Mouse (Mus musculus): ENCODE measurements at regions not wholly inside any gene's neighbourhood (a gene's known extent, or its start where the extent isn't known, plus 50 kb on each side); places are given as distances from the start of the nearest gene placed in this dataset.
"Not testable (repeated sequence)": the region's sequence is repeated elsewhere in the genome, so short reads cannot be mapped to it uniquely, and the experiment has no call there.

DNA sequence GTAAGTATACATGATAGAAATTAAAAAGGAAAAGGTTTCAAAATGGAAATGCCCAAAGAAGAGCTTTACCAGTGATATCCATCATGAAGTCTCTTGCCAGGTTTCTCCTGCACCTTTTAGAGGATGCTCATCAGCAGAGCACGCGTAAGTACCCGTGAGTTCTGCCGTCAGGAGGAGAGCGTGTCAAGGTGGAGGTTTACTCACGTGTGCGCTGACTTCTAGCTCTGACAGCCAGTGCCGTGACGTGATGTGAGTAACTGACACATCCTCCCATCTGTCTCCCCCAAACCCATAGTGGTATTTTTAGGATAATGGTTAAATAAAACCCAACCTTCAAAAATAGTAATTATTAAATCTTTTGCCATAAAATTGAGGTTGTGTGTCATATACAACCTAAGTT is 55.3 kb downstream of the Adra2a start:
- no peak for DNase-seq

DNA sequence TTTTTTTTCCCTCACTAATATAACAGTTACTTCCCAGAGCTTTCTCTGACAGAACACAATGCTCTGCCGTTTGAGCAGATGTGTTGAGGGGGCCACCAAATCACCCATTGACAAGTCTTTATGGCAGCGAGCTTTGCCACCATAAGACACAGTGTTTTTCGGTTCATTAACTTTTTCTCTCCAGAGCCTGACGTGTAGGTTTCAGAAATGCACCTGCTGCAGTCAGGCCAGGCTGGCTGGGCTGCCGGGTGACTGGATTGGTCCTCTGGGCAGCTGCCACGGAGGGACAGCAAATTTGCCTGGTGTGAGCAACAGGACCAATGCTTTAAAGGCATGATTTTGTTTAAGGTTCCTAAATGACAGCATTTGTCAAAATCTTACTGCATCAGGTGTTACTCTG is 55.8 kb downstream of the Adra2a start:
- DNase-seq: no peak

DNA sequence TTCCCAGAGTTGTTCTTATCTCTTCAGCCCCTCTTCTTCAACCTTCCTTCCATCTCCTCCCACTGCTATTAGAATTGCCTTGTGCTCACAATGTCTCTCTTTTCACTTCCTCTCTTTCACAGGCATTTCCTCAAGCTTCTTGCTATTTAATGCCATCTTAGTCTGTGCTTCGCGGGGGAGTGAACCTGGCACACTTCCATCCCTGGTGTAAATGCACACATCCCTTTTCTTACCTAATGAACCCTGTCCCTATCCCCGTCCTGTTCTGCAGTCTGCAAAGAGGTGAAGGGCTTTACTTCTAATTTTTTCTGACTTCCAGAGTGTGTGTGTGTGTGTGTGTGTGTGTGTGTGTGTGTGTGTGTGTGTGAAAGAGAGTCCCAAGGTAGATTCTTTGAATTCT is 62.6 kb downstream of the Adra2a start:
- no peak for DNase-seq

DNA sequence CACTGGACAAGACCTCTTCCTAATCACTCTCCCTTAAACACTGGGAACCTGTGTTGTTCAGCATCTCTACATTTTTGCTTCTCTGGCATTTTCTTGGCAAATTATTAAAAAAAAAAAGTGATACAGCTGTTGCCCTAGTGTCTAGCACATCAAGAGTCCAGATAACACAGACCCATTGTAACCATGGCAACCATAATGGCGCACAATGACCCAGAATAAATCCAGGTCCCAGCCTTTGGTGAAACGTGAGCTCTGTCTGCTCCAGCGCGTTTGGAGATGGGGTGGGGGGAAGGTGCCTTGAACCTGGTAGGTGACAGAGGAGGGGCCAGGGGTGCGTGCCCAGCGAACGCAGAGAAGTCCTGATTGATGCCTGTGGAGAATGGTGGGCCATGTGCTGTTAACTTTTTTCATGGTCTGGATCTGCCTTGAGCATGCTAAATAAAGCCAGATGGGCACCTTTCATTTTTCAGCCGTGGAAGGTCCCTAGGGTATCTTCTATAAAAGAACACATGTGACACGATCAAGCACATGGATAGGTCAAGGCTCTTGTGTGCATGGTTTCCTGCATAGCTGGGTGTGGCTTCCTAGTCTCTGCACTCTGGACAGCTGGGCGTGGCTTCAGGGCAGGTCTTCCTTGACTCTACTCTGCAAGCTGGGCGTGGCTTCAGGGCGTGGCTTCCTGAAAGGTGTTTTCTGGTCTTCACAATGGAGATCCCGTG is 63.3 kb downstream of the Adra2a start:
- no peak for DNase-seq

DNA sequence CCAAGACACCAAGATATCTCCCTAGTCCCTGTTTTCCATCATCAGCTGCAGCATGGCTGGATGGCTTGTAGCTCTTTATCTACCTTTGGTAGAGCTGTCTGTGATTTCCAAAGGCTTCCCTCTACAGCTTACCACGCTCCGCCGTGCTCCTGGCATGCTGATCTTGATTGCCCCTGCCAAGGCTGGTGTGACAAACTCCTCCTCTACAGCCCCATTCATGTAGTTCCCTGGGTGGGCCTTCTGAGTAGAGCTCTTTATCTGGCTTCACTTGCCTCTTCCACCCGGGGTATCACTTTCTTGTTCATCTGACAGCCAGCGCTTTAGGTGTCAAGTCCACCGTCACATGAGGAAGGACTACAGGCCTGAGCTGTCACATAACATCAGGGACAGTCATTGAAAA is 66.1 kb downstream of the Adra2a start:
- DNase-seq: no peak

DNA sequence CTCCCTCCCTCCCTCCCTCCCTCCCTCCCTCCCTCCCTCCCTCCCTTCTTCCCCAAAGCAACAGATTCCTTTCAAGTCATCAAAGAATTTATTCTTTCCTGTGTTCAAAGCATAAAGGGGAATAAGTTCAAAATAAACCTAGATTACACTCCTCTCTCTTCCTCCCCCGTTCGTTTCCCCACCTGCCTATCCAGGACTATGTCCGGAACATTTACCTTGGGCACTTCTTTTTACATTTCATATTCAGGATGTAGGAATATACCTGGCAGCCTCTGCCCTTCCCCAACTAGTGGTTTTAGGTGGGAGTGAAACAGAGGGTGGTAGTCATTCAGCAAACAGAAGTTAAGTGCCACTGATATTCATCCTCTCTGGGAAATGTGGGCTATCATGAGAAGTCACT is 68.7 kb downstream of the Adra2a start:
- DNase-seq: no peak

DNA sequence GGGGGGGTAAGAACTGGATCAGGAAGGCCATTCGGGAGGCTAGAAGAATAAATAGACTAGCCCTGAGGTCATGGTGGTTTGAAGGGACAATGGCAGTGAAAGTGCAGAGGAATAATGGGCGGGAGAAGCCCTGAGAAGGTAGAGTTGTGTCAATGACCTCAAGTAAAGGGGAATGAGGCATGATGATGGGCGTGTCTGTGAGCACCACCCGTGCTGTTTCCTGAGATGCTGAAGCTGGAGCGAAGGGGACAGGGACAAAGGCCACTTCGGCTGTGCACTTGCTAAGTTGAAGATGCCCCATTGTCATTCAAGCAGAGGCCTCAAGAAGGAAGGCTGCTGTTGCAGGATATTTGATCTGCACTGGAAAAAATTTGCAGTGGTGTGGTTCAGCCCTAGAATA is 69.5 kb downstream of the Adra2a start:
- no peak for DNase-seq

DNA sequence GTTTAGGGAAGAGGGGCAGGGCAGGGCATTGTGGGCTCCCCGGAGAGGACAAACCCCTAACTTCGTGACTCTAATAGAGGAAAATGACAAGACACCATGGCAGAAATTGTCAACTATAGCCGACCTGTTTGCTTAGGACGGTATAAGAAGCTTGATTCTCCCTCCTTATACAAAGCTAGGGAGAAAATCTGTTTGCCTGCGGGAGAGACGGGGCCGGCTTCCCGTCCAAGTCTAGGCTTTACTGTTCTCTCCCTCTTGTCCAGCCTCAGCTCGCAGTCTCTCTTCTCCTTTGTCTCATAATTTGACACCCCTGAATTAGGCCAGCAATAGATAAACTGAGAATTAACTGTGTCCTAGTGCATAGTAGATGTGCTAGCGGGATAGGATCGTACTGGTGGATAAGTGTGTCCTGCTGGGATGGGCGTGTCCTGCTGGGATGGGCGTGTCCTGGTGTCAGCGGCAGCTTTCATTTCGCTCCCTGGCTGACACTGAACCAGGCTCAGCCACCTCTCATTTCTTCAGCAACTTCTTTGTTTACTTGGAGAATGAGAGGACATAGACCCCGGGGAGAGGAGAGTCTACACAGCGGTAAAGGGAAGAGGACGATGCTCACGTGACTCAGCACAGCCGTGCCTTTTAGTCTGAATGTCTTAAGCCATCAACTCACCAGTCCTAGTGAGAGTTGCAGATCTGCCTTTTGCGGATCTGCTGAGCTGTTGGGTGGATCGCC is 70.8 kb downstream of the Adra2a start:
- DNase-seq: peak; percentile 67

DNA sequence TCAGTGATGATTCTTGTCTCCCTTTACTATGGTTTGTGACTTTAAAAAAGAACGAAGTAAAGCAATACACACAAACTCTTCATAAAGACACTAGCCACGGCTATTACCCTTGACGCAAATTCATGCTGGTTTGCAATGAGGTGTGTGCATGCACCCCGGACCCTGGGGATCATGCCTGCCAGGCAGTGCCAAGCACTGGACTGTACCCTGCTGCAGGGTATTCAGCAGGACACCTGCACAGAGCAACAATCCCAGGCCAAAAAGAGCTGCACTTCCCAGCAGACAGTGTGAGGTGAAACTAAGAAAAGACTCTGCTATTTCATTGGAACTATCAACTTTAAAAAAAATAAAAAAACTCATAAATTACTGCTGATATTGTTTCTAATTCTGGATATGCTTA is 71.4 kb downstream of the Adra2a start:
- no peak for DNase-seq

DNA sequence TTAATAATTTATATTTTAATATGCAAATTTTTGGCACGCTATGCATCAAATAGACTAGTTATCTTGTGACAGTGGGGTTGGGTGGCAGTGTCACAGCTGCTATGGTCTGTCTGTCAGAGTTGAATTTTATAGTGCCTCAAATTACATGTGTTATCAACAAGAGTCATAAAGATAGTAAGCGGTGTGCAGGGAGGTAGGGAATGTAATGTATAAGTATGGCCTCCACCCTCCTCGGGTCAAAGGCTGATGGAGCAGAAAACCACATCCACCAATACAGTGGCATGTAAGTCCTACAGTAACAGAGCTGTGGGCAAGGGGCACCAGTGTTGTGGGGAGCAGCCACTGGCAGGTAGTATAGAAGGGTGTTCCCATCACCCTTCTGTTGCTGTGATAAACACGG is 72.9 kb downstream of the Adra2a start:
- no peak for DNase-seq

DNA sequence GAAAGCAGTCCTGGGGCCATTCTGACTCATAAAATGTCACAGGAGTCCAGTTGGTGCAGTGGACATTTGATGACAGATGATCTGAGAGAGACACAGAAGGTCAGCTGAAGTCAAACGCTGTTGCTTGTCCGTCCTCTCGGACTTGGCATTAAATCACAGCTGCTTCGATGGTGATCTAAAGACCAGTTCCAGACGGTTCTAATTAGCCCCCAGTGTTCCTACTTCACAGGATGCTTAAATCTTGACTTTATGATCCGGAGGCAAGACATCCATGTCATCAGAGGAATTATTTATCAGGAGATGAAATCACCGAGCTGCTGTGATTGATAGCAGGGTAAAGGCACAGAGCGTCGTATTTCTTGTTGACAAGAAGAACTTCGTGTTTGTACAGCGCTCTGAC is 73.7 kb downstream of the Adra2a start:
- no peak for DNase-seq

DNA sequence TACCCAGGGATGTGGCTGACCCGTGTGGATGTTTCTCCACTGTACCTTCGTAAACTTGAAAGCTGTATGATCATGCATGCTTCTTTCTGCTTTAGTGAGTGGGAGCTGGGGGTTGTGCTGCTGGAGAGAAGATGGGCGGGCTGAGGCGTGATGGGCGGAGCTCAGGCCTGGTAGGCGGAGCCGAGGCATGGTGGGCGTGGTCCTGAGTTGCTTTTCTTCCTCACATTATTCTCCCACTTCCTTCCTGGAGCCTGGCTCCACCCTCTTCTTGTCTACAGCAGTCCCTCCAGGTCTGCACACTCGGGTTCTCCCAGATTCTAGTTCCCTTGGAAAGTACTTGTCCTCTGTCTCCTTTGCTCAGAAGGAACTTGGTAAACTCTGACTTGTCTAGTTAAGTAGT is 79.6 kb downstream of the Adra2a start:
- DNase-seq: no peak

DNA sequence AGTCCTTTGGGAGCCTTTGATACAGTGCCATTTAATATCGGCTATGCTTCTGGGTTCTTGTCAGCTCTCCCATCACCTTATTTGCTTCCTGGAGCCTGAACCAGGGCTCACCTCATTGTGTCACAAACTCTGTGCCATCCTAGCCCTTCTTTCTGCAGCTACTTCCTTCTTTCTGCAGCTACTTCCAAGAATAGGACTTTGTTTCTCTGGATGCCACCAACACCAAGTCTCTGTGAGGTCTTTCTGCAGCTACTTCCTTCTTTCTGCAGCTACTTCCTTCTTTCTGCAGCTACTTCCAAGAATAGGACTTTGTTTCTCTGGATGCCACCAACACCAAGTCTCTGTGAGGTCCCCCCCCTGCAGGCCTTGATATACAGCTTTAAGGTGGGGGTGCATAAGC is 107.8 kb downstream of the Adra2a start:
- DNase-seq: not testable (repeated sequence)

DNA sequence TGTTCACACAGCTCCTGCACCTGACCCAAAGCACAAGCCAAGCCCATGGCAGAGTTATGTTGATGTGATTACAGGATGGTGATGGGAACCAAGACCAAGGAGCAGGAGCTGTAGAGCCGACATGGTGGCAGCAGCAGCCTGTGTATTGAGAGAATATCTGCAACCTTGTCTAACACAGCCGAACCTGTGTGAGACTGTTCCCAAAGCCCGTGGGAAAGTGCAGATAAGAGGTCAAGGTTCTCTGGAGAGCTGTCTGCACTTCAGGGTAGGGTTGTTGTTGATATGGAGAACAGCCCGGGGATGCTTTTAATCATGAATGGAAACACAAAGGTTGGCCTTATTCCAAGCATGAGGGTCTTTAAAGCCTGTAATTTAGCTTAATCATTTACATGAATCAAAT is 110.4 kb downstream of the Adra2a start:
- DNase-seq: no peak

DNA sequence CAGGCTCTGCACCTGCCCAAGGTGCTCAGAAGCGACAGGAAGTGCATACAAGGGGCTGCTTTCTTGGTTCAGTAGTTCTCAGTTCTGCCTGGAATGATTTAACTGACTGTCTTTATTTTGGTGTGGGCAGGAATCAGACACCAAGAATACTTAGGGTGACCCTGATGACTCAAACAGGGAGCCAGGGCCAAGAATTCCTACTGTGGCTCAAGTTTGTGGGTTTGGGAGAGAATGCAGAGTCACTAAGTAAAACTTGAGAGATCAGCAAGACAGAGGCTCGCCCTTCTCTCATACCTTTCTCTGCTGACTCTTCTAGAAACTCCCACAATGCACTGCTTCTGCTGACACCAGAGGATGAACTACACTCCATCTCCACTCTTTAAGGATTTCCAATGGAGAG is 126.4 kb downstream of the Adra2a start:
- no peak for DNase-seq

DNA sequence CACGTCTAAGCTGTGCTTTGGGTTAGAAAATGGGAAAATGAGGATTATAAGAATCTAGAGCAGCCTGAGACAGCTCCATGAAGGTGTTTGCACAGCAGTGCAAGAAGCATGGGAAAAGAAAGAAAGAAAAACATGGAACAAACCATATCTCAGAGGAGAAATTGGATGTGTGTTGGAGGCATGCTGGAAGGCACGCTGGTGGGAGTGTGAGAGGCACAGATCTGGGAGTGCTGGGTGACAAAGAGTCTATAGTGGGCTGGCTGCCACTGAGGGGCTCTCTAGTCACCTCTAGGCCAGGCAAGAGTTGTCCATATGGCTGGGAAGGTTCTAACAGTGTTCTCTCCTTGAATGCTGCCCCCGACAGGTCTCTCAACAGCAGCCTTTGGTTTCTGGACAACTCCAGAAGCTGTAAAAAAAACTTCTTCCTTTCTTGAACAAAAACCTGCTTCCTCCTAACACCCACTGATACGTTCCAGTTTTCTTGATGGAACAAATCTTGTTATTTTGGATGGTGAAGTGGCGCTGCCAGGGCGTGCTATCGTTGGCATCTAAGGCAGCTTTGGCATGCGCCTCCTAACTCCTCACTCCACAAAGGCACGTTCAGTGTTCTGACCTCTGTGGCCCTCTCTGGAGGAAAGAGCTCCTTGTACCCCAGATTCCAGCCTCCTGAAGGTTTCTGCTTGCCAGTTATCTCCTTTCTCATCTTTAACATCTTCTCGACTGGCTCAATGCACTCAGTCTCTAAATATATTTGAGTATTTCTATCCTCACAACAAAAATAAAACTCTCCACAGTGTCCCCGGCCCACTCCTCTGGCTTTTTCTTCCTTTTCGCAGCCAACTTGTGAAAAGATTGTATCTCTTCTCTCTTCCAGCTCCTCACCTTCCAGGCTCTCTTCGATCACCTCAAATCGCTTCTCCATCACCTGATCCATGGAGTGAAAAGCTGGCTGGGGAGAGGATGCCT is 130.4 kb downstream of the Adra2a start:
- DNase-seq: no peak

DNA sequence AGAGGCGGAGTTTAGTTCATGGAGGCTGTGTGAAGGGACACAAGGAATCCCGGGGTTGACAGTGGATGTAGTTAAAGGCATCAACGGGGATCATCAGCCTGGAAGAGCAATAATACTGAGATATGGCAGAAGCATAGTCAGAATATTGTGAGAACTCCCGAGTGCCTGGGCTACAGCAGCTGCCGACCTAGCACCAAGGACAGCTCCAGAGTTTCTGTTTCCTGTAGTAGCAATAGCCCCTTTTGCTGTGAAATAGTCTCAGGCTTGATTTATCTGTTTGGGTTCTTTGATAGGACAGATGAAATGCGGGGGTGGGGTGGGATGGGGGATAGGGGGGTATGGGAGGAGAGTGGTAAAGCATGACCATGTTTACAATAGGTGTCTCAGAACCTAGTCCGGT is 131.8 kb downstream of the Adra2a start:
- DNase-seq: peak; percentile 62

DNA sequence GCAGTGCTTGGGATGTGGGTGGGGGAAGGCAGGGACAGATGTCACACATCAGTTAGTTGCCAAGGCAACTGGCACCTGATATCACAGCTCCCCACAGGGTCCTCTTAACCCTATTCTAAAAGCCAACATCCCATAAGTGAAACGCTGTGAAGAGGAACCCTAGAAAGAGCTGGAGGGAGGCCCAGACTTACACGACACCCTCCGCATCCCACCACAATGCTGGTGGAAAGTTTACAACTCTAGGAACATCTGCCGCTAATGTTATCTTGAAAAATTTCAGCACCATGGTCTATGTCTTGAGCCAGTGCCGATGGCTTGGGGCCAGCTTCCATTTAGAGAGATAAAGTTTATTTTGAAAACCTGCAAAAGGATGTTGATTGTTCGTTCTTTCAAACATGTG is 133.5 kb downstream of the Adra2a start:
- no peak for DNase-seq

DNA sequence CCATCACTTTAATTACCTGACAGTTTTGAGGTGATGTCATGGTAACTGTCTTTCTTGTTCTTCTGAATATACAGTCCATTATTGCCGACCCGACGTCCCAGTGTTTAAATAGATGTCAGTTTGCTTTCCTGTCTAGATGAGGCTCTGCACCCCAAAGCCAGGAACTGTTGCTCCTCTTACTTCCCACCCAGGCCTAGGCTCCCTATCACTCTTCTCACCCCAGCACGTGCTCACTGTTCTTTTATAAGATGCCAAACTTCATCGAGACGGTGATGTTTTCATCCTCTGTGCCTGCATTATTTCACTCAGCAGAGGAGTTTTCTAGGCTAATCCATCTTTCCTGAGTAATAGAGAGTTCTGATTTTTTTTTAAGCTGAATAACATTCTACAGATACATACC is 156.5 kb downstream of the Adra2a start:
- DNase-seq: no peak

DNA sequence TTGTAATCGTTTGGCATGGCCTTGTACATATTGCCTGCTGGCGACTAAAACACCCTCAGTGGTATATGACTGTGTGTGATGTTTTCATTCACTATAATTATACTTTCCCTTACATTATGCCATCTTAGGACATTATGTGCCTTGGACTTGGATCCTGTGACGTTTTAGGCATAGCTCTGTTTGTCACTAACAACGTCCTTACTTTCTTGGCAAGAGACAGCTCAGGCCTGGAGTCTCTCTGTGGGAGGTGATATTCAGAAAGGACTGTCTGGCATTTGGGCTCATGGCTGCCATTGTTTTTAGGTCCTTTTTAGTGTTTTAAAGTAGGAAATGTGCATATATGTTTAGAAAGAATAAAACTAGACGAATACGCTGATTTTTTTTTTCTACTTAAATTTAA is 158.5 kb downstream of the Adra2a start:
- no peak for DNase-seq

DNA sequence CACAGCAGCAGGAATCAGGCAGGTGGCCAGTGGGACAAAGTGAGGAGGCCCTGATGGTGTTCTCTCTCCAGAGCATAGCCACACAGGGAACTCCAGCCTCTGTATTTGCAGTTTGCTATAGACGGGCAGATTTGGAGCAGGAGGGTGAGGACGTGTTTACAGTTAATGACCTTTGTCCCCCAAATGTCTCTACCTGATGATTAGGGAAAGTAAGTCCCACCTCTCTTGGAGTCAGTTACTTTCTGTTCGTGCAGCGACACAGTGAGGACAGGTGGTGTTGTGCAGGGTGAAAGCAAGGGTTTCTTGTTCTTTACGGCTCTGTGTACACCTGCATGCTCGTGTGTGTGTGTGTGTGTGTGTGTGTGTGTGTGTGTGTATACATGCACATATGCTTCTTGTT is 162.9 kb downstream of the Adra2a start:
- DNase-seq: no peak

DNA sequence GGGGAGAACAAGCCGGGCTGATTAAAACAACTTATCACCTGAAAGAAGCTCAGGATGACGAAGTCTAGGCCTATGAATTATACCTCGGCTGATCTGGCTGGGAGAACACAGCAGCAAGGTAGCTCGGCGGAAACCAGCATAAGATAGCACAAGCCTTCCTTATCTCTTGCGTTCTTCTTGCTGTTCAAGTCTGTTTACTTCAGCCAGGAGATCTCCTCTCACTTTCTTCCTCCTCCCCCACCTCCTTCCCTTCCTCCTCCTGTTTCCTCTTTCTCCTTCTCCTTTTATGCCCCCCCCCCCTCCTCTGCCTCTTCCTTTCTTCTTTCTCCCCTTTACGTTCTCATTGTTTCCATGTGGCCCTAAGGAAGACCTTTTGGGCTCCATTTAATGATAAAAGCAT is 168.2 kb downstream of the Adra2a start:
- DNase-seq: no peak

DNA sequence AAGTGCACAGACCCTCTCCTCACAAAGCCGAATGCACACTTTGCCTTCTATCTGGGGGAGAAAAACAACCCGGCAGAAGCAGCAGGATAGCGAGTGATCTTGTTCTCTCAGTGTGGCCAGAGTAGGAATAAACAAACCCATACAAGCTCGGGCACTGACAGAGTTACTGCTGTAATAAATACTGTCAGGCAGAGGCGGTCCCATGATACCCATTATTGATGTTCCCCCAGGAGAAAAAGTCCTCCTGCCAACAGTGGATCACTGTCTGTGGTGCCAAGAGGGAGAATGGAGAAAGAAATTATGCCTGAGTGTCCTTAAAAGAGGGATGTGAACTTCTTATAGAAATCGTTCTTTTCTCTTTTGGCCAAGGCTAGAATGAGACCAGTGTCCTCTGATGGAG is 200.2 kb downstream of the Adra2a start:
- no peak for DNase-seq

All from adrenal gland, postnatal 10 days (tissue).